Mouse (Mus musculus) gastrocnemius, adult 8-10 months (tissue): ENCODE results near the gene Pus7l. TPM values are rescaled to one million over a fixed set of nuclear protein-coding genes. Genes with fewer than 3 reads are reported as not detected.

Experiments used
- DNase-seq, 2 experiments: peaks; one replicate each; pipeline ENCODE4 v3.0.0; 2022; ENCODE audit warnings: low spot score in 2 of 2
- total RNA-seq, 4 experiments: library from RNA; stranded (reverse); gene quantifications; 2 replicates each; pipeline ENCODE4 v1.2.4; 2022

Gene Pus7l
- 1 to 10 TPM; 1.2 to 1.9 (median 1.4) TPM for total RNA-seq

DNA sequence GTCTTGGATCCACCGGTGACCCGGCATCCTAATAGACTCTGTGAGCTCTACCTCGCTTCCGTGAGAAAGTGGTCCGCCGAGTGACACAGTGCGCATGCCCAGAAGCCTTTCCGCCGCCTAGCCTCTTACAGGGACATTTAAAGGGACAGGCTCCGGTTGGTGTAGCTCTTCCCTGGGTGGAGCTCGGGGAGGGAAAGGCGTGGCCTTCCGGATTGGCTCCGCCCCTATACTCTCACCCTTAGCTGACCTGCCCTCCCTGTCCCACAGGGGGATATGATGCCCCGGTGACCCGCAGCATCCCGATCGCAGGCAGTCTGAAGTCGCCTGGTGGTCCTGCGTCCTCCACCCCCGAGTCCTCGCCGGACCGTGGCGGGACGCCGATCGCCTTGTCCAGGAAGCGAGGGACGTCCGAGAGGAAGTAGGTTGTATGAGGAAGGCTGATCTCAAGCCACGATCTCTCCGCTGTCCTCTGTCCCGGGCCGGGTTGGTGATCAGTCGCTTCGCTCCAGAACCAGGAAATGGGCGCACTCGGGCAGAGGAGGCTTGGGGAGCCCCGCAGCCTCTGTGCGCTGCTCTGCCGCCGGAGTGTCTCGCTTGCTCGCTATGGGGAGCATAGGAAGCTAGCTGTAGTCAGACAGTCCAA, at the start of gene Pus7l, which contains the start of gene Irak4:
Gene Pus7l (minus strand): TSS at position 139 of the 643 bp plus-strand sequence.
Gene Irak4 (plus strand): TSS at position 235 of the 643 bp plus-strand sequence.
- peak; percentile 91 to 93 for DNase-seq

- no peak for DNase-seq
Measured at GRCm38 (mm10) chr15:94591356-94591755, 48.0 kb upstream of the Pus7l start.

- DNase-seq: no peak
Measured at GRCm38 (mm10) chr15:94590083-94590482, 46.7 kb upstream of the Pus7l start.

- peak; percentile 97 to 98 for DNase-seq
Measured at GRCm38 (mm10) chr15:94589219-94590075, 46.1 kb upstream of the Pus7l start, which contains the start of gene Twf1. Gene Twf1, minus strand, starts transcription at chr15:94589889.

GRCm38 (mm10) chr15:94587826-94588715, 44.7 kb upstream of the Pus7l start:
- no peak for DNase-seq

DNA sequence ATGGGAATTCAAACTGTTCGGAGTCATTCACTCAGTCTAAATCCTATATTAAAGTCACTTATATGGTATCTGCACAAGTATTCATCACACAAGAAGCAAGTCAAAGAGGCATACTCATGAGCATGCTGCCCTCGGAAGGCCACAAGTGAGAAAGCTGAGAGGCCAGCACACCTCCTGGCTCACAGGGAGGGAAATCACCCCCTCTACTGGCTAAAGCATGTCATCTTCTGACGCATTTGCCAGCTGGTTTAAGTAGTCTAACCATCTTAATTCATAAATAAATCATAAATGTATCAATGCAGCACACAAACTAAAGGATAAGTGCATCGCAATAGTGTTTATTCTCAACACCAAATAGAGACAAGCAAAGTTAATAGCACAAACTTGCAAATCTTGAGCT, 41.4 kb upstream of the Pus7l start:
- DNase-seq: no peak

- no peak for DNase-seq
Measured at GRCm38 (mm10) chr15:94583153-94583552, 39.8 kb upstream of the Pus7l start.

DNA sequence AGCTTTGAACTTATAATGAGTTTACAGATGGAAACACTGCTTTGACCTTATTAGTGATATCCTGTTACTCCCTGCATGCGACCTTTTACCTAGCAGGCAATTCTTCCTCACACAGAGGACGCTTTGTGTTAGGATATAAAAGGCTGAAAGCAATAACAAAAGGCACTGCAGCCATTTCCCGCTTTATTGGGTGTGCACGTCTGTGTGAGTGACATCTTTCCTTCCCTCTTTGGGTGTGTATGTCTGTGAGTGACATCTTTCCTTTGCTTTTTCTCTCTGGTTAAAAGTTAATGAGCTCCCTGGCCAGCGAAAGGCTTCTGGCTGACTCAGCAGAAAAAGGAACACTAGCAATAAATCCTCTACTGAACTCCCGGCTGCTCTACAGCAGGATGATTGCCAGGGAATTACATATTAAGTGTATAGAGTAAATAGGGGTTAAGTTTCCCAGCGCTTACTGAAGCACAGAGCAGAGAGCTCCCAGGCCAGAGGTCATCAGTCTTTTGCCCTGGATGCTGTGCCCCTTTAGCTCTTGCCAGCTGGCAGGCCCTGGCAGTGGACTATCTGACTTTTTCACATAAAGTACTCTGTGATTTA, 38.8 kb upstream of the Pus7l start:
- DNase-seq: no peak

DNA sequence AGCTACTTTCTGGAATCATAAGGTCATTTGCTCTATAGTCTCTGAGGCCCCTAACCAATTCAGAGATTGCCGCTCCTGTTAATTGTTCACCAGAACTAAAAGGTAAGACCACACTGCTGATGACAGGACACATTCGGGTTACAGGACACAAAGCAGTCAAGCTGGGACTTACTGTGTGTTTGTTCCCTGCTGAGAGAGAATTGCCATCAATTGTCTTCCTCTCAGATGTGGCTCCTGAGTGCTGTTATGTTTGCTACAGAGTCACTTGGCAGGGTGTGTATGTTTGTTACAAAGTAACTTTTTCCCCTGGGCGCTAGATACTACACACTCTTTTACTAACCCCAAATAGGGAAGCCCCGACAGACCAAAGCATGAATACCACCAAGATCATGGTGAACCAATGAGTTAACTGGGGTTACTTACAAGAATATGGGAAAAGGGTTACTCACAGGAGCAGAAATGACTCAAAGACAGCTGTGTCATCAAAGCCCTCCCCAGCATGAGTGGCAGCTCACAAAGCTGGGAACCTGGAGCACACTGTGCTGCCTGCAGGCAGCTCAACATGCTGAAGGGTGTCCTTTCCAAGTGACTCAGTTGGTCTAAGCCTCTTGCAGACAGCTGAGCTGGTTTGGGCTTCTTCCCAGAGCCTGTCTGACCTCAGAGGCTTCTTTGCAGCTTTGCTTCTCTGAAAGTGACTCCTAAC, 31.4 kb upstream of the Pus7l start:
- no peak for DNase-seq

GRCm38 (mm10) chr15:94572746-94573145, 29.4 kb upstream of the Pus7l start:
- no peak for DNase-seq

- no peak for DNase-seq
Measured at GRCm38 (mm10) chr15:94571501-94571900, 28.2 kb upstream of the Pus7l start.

DNA sequence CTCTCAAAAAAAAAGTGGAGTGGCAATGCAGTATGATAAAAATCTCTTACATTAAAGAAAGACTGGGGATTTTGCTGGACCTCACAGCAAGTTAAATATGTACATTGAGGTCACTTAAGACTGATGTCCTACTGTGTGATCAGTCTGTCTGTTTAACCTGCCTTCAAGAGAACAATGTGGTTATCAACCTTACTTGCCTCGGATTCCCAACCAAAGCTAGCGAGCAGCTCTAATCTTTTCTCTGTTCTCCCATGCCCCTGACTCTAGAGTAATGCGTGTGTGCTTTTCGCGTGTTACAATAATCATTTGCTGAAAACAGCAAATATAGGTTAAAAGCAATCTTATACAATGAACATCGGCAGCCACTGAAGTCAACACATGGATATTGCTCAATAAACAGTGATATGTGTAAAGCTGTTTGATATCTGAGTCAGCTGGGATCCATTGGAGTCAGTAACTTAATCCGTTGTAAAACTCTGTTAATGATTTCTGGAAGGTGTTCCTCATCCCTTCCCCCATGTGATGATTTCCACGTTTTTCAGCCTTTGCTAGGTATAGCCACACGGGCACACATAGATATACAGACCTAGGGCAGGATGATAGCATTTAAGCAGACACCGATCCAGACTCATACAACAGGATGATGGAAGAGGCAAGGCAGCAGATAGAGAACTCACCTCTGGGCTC, 25.3 kb upstream of the Pus7l start:
- no peak for DNase-seq

GRCm38 (mm10) chr15:94565854-94566253, 22.5 kb upstream of the Pus7l start:
- DNase-seq: no peak

DNA sequence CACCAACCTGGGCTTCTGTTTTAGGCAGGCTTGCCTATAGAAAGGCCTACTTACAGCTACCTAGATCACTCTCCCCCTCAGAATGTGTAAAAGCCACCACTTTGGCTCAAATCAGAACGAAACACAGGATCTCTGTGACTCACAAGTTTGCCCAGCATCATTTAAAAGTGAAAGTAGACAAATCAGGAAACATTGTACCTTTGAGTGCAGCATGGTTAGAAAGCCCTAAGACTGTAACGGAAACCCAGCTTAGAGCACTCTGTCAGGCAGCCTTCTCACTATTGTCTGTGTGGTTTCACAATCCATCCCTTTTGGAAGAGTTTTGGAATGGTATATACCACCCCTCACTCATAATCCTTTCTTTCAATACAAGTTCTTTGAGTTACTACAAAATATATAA, 21.6 kb upstream of the Pus7l start:
- no peak for DNase-seq

- no peak for DNase-seq
Measured at GRCm38 (mm10) chr15:94558895-94559656, 15.7 kb upstream of the Pus7l start.

DNA sequence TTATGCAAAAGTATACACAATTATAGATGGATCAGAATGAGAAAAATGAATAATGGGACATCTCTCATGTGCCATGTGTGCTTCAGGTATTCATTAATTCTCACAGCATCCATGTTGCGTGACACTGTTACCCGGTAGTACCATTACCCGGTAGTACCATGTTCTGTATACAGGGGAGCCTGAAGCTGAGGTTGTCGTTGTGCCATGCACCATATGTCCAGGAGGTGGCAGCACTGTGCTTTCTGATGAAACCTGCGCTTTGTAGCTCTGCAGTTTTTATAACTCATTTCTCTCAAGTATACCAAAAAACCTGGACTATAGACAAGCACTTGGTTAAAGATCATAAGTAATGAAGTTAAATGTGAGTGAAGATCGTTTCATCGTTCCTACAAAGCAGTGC, 14.1 kb upstream of the Pus7l start:
- DNase-seq: peak; percentile 66 to 68

DNA sequence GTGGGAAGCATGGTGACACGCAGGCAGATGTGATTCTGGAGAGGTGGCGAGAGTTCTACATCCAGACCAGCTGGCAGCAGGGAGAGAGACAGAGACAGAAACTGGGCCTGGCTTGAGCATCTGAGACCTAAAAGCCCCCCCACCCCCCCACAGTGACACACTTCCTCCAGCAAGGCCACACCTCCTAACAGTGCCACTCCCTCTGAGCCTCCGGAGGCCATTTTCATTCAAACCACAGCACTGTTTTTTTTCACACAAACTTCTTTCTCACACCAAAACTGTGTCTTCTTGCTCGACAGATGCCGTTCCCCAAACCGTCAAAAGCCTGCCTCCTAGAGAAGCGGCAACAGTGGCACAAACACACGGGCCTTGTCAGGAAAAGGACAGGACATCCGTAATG, 10.2 kb upstream of the Pus7l start:
- no peak for DNase-seq

- DNase-seq: no peak
Measured at GRCm38 (mm10) chr15:94544844-94545243, 1.5 kb upstream of the Pus7l start.

GRCm38 (mm10) chr15:94544052-94544636, 797 bp upstream of the Pus7l start:
- DNase-seq: no peak
